Mouse (Mus musculus): Measurements from ENCODE around the gene Popdc2.
A peak's percentile ranks its signal among the peaks of the same experiment; 100 is the strongest.

Gene Popdc2

GRCm38 (mm10) chr16:38376163-38376840 lies 14.3 kb downstream of the Popdc2 start:
- peak; percentile 41 to 61 for DNase-seq

GRCm38 (mm10) chr16:38376841-38377249 lies 14.8 kb downstream of the Popdc2 start:
- DNase-seq = peak in 1 of 2 experiments; percentile 27

- no peak for DNase-seq
Observed at GRCm38 (mm10) chr16:38377546-38377945, 15.5 kb downstream of the Popdc2 start.

- DNase-seq = no peak
Observed at GRCm38 (mm10) chr16:38378591-38378990, 16.6 kb downstream of the Popdc2 start.

GRCm38 (mm10) chr16:38379088-38379487 lies 17.1 kb downstream of the Popdc2 start:
- peak in 1 of 2 experiments; percentile 26 for DNase-seq

- DNase-seq = no peak
Observed at GRCm38 (mm10) chr16:38379493-38379892, 17.5 kb downstream of the Popdc2 start.

- no peak for DNase-seq
Observed at GRCm38 (mm10) chr16:38379926-38380325, 17.9 kb downstream of the Popdc2 start.

GRCm38 (mm10) chr16:38383683-38384082 lies 21.7 kb downstream of the Popdc2 start:
- no peak for DNase-seq

GRCm38 (mm10) chr16:38385184-38385634 lies 23.2 kb downstream of the Popdc2 start:
- DNase-seq = no peak

GRCm38 (mm10) chr16:38385700-38386099 lies 23.7 kb downstream of the Popdc2 start:
- no peak for DNase-seq

- no peak for DNase-seq
Observed at GRCm38 (mm10) chr16:38387389-38387788, 25.4 kb downstream of the Popdc2 start.

- DNase-seq = no peak
Observed at GRCm38 (mm10) chr16:38388757-38389156, 26.7 kb downstream of the Popdc2 start.

GRCm38 (mm10) chr16:38389284-38389893 lies 27.4 kb downstream of the Popdc2 start:
- no peak for DNase-seq

- DNase-seq = no peak
Observed at GRCm38 (mm10) chr16:38390322-38390721, 28.3 kb downstream of the Popdc2 start.

- peak; percentile 51 to 61 for DNase-seq
Observed at GRCm38 (mm10) chr16:38392126-38392894, 30.3 kb downstream of the Popdc2 start.

GRCm38 (mm10) chr16:38394191-38394618 lies 32.2 kb downstream of the Popdc2 start:
- DNase-seq = no peak

GRCm38 (mm10) chr16:38395060-38395730 lies 33.2 kb downstream of the Popdc2 start:
- DNase-seq = peak in 1 of 2 experiments; percentile 7

GRCm38 (mm10) chr16:38396155-38396554 lies 34.1 kb downstream of the Popdc2 start:
- DNase-seq = peak; percentile 56 to 78

- peak; percentile 81 to 84 for DNase-seq
Observed at GRCm38 (mm10) chr16:38398266-38398665, 36.3 kb downstream of the Popdc2 start.

- DNase-seq = no peak
Observed at GRCm38 (mm10) chr16:38399076-38399475, 37.1 kb downstream of the Popdc2 start.

GRCm38 (mm10) chr16:38399531-38400231 lies 37.7 kb downstream of the Popdc2 start:
- peak; percentile 57 to 67 for DNase-seq

- no peak for DNase-seq
Observed at GRCm38 (mm10) chr16:38400311-38400960, 38.4 kb downstream of the Popdc2 start.
